Mouse (Mus musculus): ENCODE measurements around the gene Efna5. TPM values are rescaled to one million over a fixed set of nuclear protein-coding genes. Genes with fewer than 3 reads are reported as not detected.

The Efna5 gene
- polyA plus RNA-seq, 1 experiment from 2014 or later, result 24.5 TPM

DNA sequence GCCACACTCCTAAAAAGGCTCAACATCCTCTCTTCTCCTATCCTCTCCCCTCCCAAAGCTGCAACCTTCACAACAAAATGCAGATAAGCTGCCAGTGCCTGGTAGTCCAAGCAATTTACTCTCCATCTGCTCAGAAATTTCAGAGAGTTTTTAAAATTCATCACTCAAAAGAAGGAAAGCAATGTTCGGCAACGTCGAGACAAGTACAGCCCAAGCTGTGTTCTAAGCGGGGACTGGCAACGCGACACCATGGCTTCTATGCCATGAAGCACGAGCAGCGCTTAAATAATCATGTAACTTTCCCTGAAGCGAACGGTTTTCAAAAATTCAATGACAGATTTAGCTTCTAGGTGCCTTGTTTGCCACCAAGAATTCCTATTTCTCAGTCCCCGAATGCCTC is 59.9 kb downstream of the Efna5 start:
- no peak overlapping the region for H3K4me2 ChIP-seq
- H3K9ac ChIP-seq, result no peak overlapping the region
- no peak overlapping the region for H3K4me3 ChIP-seq
- no peaks in the 10 kb centered on the region for H3K27me3 ChIP-seq (replicated peaks)
- peaks cover 25% of the 10 kb centered on the region for H3K4me1 ChIP-seq (replicated peaks)
- 83% methylated on average over 11 of the region's 11 CpGs for WGBS
- ATAC-seq (ENCODE audit: insufficient number of reproducible peaks, low FRiP score), result no peak
- H3K9me3 ChIP-seq (replicated peaks), result no peaks in the 10 kb centered on the region
- H3K27ac ChIP-seq (ENCODE audit: poor library complexity, severe bottlenecking), result no peak overlapping the region
- H3K36me3 ChIP-seq, result no peaks in the 10 kb centered on the region

DNA sequence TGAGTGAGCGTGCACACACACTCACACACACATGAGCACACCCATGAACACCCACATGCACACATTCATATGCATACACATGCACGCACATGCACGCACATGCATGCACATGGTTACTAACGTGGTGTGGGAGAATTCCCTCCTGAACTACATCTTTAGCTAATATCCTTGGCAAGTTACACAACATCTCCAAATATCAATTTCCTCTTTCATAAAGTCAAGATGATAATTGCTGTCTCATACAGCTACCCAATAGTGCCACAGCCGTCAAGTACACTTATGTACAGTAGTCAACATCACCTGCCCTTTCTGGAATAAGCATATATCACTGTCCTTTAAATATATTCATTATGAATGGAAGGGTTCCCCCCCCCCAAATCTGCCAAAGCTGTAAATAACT is 61.2 kb downstream of the Efna5 start:
- Histone ChIP-seq H3K9me3 (replicated peaks) (no peaks in the 10 kb centered on the region), H3K27me3 (replicated peaks) (no peaks in the 10 kb centered on the region), H3K36me3 (no peaks in the 10 kb centered on the region), H3K4me1 (replicated peaks) (peaks cover 25% of the 10 kb centered on the region), H3K4me3 (no peak overlapping the region), H3K4me2 (no peak overlapping the region), H3K9ac (no peak overlapping the region), H3K27ac (ENCODE audit: poor library complexity, severe bottlenecking) (no peak overlapping the region)
- ATAC-seq (ENCODE audit: insufficient number of reproducible peaks, low FRiP score), result no peak
- WGBS, result 87% methylated on average over 5 of the region's 5 CpGs

DNA sequence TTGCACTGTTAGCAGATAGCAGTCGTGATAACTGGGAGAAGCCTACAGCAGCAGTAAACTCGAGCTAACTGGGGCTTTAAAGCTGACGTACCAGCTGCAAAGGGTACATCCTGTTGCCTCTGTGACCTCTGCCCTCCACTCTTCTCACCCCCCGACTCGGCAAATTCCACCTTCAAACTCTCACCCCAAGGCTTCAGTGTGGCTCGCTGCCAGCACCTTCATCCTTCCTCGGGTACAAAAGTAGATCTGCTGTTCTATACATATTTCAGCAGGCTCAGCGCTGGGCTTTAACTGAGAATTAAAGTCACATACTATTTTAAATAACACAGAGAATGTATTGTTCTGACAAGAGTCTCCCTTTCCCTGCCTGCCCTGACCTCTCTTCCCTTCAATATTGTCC is 62.3 kb downstream of the Efna5 start:
- ATAC-seq (ENCODE audit: insufficient number of reproducible peaks, low FRiP score), result no peak
- Histone ChIP-seq H3K27me3 (replicated peaks) (no peaks in the 10 kb centered on the region), H3K4me1 (replicated peaks) (peaks cover 23% of the 10 kb centered on the region), H3K27ac (ENCODE audit: poor library complexity, severe bottlenecking) (no peak overlapping the region), H3K9me3 (replicated peaks) (no peaks in the 10 kb centered on the region), H3K4me3 (no peak overlapping the region), H3K9ac (no peak overlapping the region), H3K4me2 (peak overlapping the region; percentile 34), H3K36me3 (no peaks in the 10 kb centered on the region)
- WGBS, result 30% methylated on average over 8 of the region's 8 CpGs

DNA sequence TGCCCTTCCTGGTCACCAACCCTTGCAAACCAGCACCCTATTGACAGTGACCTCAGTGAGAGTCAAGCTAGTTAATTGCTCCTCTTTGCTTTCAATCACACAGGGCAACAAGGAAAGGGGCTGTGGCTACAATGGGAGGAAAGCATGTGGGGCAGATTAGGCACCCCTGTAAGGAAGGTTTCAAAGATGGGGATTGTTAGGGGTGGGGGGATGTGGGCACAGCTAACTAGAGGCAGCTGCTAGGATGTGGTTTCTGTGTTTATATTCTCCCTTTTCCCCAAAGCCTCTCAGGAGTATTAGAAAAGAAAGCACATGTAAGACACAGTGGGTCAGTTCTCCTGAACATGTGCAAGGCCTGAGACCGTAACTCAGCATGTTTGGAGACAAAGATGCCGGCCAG is 62.8 kb downstream of the Efna5 start:
- Histone ChIP-seq H3K4me2 (no peak overlapping the region), H3K4me1 (replicated peaks) (peaks cover 23% of the 10 kb centered on the region)
- no peak for ATAC-seq (ENCODE audit: insufficient number of reproducible peaks, low FRiP score)

DNA sequence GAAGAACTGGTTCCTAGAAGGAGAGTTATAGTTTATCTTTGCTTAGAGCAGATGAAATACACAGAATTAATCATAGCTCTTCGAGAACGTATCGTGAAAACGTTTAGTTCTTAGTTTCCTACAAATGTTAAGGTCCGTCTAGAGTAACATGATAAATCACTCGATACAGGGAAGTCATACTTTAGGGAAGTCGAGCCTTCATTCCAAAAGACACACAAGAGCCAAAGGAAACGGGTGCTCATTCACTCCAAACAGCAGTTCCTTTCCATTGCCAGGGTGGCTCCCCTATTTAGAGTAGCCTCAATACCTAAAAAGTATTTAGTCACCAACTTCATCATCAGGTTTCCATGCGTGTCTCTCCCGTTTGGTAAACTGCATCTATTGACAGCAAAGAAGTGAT is 64.2 kb downstream of the Efna5 start:
- H3K27ac ChIP-seq (ENCODE audit: poor library complexity, severe bottlenecking), result no peak overlapping the region
- H3K4me2 ChIP-seq, result no peak overlapping the region
- no peaks in the 10 kb centered on the region for H3K9me3 ChIP-seq (replicated peaks)
- ATAC-seq (ENCODE audit: insufficient number of reproducible peaks, low FRiP score), result no peak
- H3K27me3 ChIP-seq (replicated peaks), result no peaks in the 10 kb centered on the region
- H3K4me3 ChIP-seq, result no peak overlapping the region
- H3K9ac ChIP-seq, result no peak overlapping the region
- H3K36me3 ChIP-seq, result no peaks in the 10 kb centered on the region
- peaks cover 20% of the 10 kb centered on the region for H3K4me1 ChIP-seq (replicated peaks)
- 78% methylated on average over 10 of the region's 10 CpGs for WGBS

More for the DNA sequence above, 62.8 kb downstream of the Efna5 start:
- Histone ChIP-seq H3K9ac (no peak overlapping the region), H3K36me3 (no peaks in the 10 kb centered on the region), H3K4me3 (no peak overlapping the region), H3K27me3 (replicated peaks) (no peaks in the 10 kb centered on the region), H3K9me3 (replicated peaks) (no peaks in the 10 kb centered on the region), H3K27ac (ENCODE audit: poor library complexity, severe bottlenecking) (no peak overlapping the region)
- WGBS, result 60% methylated on average over 2 of the region's 2 CpGs

DNA sequence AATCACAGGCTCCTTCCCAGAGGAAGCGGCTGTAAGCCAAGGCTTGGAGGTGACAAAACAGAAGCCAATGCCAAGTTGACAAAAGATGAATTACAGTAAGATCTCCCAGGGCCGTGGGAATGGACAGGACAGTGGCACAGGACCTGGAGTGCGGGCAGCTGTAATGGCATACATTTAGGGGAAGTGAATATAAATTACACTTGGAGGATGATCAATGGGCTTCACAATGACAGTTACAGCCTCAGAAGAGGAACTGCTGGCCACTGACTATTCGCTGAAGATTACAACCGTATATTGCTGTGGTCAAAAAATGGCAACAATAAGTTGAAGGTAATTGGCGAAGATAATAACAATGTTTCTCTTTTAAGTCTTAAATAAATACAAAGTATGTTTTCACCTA is 67.7 kb downstream of the Efna5 start:
- no peak for ATAC-seq (ENCODE audit: insufficient number of reproducible peaks, low FRiP score)
- 85% methylated on average over 6 of the region's 6 CpGs for WGBS
- Histone ChIP-seq H3K9me3 (replicated peaks) (no peaks in the 10 kb centered on the region), H3K27ac (ENCODE audit: poor library complexity, severe bottlenecking) (no peak overlapping the region), H3K27me3 (replicated peaks) (no peaks in the 10 kb centered on the region), H3K4me1 (replicated peaks) (peaks cover 5% of the 10 kb centered on the region), H3K36me3 (no peaks in the 10 kb centered on the region), H3K9ac (no peak overlapping the region), H3K4me3 (no peak overlapping the region), H3K4me2 (no peak overlapping the region)

DNA sequence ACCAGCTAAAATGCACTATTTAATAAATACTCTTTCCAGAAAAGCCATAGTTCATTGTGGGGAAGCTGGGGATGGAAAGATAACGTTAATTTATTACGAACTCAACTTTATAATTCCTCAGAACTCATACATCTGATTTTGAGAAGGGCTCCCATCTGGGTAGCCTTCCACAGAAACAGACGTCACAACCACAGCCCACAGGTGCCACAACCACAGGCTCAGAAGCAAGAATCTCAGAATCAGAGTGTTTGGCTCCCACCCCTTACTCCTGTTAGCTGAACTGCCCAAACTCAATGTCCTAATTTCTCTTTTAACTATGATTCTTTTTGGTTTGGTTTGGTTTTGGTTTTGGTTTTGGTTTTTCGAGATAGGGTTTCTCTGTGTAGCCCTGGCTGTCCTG is 73.2 kb downstream of the Efna5 start:
- Histone ChIP-seq H3K4me1 (replicated peaks) (no peaks in the 10 kb centered on the region), H3K27ac (ENCODE audit: poor library complexity, severe bottlenecking) (no peak overlapping the region), H3K9ac (no peak overlapping the region), H3K27me3 (replicated peaks) (no peaks in the 10 kb centered on the region), H3K4me2 (no peak overlapping the region), H3K4me3 (no peak overlapping the region), H3K36me3 (no peaks in the 10 kb centered on the region), H3K9me3 (replicated peaks) (no peaks in the 10 kb centered on the region)
- no peak for ATAC-seq (ENCODE audit: insufficient number of reproducible peaks, low FRiP score)
- WGBS, result 90% methylated on average over 4 of the region's 4 CpGs

DNA sequence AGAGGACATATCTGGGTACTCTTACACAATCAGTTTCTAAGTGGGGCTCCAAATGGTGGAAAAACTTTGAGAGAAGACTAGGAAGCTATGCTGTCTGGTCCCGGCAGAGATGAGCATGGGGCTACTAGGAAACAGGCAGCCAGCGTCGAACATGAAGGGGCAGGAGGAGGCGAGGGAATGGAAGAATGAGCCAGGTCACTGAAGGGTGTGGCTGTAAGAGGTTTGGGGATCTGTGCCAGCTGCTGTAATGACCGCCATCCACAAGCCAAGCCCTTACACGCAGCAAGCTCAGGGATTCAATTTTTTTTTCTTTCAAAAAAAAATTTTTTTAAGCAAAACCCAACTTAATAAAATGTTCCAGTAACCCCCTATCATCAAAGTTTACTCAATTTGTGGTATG is 74.5 kb downstream of the Efna5 start:
- Histone ChIP-seq H3K27me3 (replicated peaks) (no peaks in the 10 kb centered on the region), H3K36me3 (no peaks in the 10 kb centered on the region), H3K4me3 (no peak overlapping the region), H3K9me3 (replicated peaks) (no peaks in the 10 kb centered on the region), H3K9ac (no peak overlapping the region), H3K4me2 (no peak overlapping the region), H3K27ac (ENCODE audit: poor library complexity, severe bottlenecking) (no peak overlapping the region), H3K4me1 (replicated peaks) (no peaks in the 10 kb centered on the region)
- no peak for ATAC-seq (ENCODE audit: insufficient number of reproducible peaks, low FRiP score)
- 77% methylated on average over 6 of the region's 6 CpGs for WGBS

DNA sequence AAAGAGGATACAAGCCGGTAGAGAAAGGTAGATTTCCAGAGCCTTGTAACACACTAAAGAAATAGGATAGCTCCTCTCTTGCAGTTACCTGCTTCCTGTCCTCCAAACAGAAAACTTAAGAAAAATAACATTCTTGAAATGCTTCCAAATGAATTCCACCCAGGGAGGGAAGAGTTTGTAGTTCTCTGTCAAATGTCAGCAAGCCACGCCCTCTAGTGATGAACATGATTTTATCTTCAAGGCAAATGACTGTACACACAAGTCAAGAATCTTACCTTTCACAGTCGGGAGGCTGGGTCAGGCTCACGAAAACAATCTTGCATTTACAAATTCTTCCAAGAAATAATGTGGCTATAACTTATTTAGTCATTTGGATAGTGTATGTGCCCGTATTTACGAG is 78.4 kb downstream of the Efna5 start:
- no peak overlapping the region for H3K4me3 ChIP-seq
- no peak overlapping the region for H3K4me2 ChIP-seq
- no peak for ATAC-seq (ENCODE audit: insufficient number of reproducible peaks, low FRiP score)
- no peaks in the 10 kb centered on the region for H3K9me3 ChIP-seq (replicated peaks)
- H3K36me3 ChIP-seq, result no peaks in the 10 kb centered on the region
- no peaks in the 10 kb centered on the region for H3K27me3 ChIP-seq (replicated peaks)
- H3K4me1 ChIP-seq (replicated peaks), result no peaks in the 10 kb centered on the region
- WGBS, result 77% methylated on average over 6 of the region's 6 CpGs
- no peak overlapping the region for H3K9ac ChIP-seq
- H3K27ac ChIP-seq (ENCODE audit: poor library complexity, severe bottlenecking), result no peak overlapping the region

DNA sequence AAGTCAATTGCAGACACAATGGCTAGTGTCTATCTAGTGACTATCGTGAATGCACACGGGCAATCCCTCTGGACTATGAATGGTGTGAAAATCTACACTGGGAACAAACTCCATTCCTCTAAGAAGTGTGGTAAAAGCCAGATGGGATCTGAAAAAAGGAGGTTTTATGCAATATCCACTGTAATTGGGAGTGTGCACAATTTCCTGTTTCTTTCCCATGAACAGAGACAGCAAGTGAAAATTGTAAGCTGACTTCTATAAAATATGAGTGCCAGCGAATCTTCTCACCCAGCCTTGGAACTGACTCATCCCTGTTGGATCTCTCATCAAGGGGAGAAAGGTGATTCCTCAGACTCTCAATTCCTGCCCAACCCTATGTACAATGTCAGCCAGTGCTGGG is 83.8 kb downstream of the Efna5 start:
- H3K4me2 ChIP-seq, result no peak overlapping the region
- no peaks in the 10 kb centered on the region for H3K36me3 ChIP-seq
- no peaks in the 10 kb centered on the region for H3K9me3 ChIP-seq (replicated peaks)
- H3K4me3 ChIP-seq, result no peak overlapping the region
- no peak for ATAC-seq (ENCODE audit: insufficient number of reproducible peaks, low FRiP score)
- 89% methylated on average over 3 of the region's 3 CpGs for whole genome bisulfite sequencing
- H3K27ac ChIP-seq (ENCODE audit: poor library complexity, severe bottlenecking), result no peak overlapping the region
- 0 out of 2 replicates have a peak, but pooled peaks cover 12% of the 10 kb centered on the region for H3K4me1 ChIP-seq (replicated peaks)
- H3K9ac ChIP-seq, result no peak overlapping the region
- H3K27me3 ChIP-seq (replicated peaks), result no peaks in the 10 kb centered on the region

DNA sequence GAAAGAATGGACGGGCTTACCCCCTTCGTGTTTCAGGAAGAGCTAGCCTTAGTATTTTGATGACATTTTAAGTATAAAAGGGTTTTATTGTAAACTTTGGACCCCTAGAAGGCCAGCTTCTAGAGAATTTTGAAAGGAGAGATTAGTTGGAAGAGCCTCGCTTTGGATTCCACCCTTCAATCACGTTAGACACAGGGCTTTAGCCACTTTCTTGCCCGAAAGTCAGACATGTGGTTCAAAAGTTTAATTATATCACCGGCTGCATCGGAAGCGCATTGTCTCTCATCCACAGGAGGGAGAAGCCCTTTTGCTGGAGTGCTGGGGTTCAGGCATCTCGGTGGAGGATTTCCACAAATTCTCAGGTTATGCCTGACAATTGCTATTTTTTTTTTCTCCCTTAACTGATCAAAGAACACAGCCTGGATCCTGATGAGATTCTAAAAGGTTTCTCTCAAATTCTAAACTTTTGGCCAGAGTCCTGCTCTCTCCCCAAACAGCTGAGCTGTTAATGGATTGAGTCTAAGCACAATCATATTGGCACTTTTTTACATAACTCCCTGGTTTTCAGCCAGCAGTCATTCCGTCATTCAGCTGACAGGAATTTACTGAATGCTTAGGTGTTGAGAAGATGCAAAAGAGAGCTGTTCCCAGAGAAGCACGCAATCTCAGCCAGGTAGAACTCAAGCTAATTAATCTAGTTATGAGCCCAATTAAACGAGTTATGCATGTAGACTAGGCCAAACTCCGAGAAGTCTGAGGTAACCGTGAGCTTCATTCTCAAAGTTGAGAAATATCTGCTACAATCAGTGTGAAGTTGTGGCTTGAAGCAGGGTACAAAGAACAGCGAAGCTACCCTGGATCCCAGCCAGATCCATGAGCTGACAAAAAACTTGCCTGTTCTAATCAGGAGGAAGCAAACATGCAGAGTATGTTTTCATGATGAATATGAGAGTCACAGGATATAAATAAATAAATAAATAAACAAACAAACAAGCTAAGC is 91.5 kb downstream of the Efna5 start:
- no peak overlapping the region for H3K9ac ChIP-seq
- H3K4me2 ChIP-seq, result no peak overlapping the region
- H3K27ac ChIP-seq (ENCODE audit: poor library complexity, severe bottlenecking), result no peak overlapping the region
- no peaks in the 10 kb centered on the region for H3K36me3 ChIP-seq
- ATAC-seq (ENCODE audit: insufficient number of reproducible peaks, low FRiP score), result no peak
- H3K4me3 ChIP-seq, result no peak overlapping the region
- no peaks in the 10 kb centered on the region for H3K9me3 ChIP-seq (replicated peaks)
- 35% methylated on average over 15 of the region's 15 CpGs for WGBS
- peaks cover 36% of the 10 kb centered on the region for H3K4me1 ChIP-seq (replicated peaks)
- H3K27me3 ChIP-seq (replicated peaks), result no peaks in the 10 kb centered on the region

DNA sequence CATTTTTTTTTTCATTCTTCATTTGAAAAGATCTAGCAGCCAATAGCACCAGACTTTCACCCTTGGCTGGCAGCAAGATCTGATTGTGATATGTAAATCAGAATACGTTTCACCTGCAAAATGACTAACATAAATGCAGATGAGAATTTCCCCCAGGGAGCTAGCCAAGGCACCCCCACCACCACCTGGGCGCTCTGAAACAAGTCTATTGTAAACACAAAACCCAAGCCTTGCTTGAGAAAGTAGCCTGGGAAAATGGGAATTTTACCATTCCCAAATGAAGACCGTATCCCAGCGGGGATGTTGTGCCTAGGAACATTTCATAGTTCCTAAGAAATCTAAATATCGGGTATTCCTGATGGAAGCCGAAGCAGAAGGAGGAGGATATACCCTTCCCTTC is 92.3 kb downstream of the Efna5 start:
- no peak overlapping the region for H3K9ac ChIP-seq
- no peak overlapping the region for H3K4me3 ChIP-seq
- no peak overlapping the region for H3K27ac ChIP-seq (ENCODE audit: poor library complexity, severe bottlenecking)
- H3K9me3 ChIP-seq (replicated peaks), result no peaks in the 10 kb centered on the region
- H3K4me2 ChIP-seq, result no peak overlapping the region
- 53% methylated on average over 6 of the region's 6 CpGs for WGBS
- no peaks in the 10 kb centered on the region for H3K36me3 ChIP-seq
- ATAC-seq (ENCODE audit: insufficient number of reproducible peaks, low FRiP score), result no peak
- peaks cover 42% of the 10 kb centered on the region for H3K4me1 ChIP-seq (replicated peaks)
- H3K27me3 ChIP-seq (replicated peaks), result no peaks in the 10 kb centered on the region

Data from heart, embryonic 12.5 days (tissue).